Mouse (Mus musculus) urinary bladder, postnatal 14 days (tissue): ENCODE measurements around the gene Gab1.

Source experiments
- DNase-seq: peaks from one replicate; pipeline ENCODE4 v3.0.0; 2021; ENCODE audit warnings: low spot score

The Gab1 gene

DNA sequence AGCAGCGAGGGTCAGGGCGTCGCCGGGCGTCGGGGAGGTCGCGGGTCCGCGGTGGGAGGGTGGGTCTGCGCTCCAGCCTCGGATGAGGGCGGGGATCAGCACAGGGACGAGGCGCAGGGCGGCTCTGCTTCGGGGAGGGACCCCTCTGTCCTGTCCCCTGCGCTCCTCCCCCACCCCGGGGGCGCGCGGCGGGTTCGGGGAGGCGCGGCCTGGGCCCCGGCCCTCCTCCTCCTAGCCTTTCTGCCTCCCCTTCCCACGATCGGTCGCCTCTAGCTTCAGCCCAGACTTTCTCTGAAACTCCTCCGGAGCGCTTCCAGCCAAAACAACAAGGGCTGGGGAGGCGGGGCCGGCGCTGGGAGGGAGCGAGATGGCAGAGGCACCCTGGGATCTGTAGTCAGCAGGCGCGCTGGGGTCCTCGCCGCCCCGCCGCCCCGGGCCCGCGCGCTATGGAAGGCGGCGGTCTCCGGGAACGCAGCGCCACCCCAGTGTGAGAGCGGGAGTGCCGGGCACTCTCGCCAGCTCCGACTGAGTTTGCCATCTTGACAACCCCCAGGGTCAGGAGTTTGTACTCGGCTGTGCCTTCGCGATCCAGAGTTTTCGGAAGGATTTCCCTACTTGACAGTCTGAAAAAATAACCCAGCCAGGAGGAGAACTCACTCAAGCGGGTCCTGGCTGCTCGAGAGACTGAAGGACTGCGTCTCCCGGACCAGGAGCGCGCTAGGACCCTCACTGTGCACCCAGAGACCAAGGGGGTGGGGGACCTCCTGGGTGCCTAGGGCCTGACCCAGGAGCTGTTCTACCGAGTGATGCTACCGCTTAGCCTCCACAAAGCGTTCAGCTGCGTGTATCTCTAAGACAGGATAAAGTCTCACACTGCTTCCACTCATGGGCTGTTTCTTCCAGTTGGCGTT is at the start of gene Gab1:
Gene Gab1, minus strand, starts transcription at position 324 of the 911 bp plus-strand sequence.
- peak; percentile 91 for DNase-seq

DNA sequence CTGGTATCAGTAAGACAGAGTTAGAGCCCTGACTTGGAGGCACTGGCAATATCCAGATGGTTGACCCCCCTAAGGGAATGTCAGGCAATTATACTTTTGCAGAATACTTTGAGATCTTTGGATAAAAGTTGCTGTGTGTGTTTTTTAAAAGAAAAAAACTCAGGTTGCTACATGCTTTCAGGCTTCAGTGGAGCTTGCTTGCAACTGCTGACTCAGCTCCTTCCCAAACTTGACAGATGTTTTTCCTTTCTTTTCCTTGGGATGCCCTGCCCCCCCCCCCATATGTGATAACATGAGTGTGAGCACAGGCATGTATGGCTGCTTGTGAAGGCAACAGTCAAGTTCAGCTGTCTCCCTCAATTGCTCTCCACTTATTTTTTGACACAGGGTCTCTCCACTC is 48.5 kb upstream of the Gab1 start:
- DNase-seq, result no peak

DNA sequence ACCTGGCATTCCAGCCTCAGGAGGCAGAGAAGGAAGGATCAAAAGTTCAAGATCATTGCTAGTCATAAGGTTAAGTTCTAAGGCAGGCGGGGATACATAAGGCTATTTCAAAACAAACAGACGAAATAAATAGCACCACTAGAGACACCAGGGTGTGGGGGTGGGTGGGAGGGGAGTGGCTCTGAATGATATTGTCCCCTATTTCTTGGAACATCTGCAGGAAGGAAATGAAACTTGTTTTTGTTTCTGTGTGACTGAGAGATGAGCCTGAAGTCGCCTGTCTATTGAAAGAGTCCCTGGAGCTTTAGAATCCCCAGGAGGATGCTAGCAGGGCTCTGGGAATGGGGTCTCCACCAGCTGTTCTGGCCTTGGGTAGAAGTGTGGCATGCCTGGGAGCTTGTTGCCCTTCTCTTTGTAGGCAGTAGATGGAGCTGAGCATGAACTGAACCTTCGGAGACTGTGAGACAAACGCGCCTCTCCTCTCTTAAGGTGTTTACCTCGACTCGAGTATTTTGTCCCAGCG is 43.5 kb upstream of the Gab1 start:
- no peak for DNase-seq

DNA sequence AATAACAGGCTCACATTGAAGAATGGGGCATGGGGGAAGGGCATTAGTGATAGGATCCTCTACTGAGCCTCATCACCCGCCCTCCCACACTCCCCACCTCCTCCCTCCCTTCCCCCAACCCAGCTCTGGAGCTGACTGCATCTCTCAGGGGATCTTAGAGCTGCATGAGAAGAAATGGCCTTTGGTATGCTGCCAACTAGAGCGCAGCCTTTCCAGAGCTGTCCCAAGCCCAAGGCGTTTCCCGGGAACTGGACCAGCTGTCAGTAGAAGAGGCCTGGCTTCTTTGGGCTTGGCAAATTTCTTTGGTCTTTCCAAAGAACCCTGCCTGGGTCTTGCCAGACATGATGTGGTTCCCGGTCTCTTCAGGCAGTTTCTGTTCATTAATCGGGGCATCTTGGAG is 42.3 kb upstream of the Gab1 start:
- peak; percentile 51 for DNase-seq

DNA sequence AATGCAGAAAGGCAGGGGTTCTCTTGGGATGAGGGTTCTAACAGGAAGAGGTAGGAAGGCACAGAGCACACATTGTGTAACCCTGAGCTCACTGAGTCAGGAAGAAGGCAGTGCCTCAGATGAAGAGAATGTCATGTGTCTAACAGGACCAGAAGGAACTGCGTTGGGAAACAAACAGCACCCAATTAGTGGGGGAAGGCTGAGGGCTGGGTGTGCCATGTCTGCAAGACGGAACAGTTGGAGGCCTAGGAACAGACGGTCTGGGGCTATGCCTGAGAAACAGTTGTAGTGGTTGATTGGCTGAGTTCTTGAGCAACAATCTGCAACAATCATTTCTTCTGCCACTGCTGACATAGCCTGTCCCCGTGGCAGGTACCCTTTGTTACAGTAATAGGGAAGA is 38.8 kb upstream of the Gab1 start:
- no peak for DNase-seq

DNA sequence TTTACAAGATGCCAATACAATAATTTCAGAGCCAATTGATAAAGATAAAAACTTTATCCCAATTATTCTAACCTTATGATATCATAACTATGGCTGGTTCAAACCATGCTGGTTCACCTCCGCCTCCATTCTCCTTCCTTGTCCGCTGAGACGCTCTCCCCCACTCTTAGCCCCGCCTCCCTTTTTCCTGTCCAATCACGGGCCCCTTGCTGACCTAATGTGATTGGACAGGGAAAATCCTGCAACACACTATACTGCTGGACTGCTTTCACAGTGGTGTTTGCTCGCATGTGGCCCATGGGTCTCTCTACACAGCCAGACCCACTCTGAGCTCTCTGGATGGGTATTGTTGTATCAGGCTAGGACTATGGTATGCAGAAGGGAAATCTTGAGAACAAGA is 38.2 kb upstream of the Gab1 start:
- DNase-seq, result no peak

DNA sequence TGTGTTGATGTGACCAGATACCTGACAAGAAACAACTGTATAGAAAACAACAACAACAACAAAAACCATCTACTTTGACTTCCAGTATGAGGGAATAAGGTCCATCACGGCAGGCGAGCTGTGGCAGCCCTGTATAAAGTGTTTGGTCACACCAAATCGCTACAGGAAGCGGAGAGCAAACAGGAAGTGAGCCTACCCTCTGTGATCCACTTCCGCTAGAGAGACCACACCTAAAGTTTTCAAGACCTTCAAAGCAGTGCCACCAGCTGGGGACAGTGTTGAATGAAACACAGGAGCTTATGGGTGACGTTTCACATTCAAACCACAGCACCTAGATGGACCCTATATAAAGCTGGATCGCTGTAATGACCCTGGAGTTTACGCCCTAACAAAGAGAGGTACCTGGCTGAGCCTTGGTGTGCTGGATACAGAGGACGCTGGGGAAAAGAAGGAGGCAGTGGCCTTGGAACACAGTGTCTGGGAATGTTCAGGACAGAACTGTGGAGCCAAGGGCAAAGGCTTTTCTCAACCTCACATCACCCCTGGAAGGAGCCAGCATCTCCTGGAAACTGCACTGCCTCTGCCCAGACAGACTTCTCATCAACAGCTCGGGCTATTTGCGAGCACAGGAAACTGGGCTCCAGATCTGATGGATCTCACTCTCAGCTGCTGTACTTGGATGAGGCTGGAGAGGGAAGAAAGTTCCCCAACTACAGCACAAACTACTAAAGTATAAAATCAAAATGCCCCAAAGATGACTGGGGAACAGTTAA is 36.3 kb upstream of the Gab1 start:
- DNase-seq, result no peak

DNA sequence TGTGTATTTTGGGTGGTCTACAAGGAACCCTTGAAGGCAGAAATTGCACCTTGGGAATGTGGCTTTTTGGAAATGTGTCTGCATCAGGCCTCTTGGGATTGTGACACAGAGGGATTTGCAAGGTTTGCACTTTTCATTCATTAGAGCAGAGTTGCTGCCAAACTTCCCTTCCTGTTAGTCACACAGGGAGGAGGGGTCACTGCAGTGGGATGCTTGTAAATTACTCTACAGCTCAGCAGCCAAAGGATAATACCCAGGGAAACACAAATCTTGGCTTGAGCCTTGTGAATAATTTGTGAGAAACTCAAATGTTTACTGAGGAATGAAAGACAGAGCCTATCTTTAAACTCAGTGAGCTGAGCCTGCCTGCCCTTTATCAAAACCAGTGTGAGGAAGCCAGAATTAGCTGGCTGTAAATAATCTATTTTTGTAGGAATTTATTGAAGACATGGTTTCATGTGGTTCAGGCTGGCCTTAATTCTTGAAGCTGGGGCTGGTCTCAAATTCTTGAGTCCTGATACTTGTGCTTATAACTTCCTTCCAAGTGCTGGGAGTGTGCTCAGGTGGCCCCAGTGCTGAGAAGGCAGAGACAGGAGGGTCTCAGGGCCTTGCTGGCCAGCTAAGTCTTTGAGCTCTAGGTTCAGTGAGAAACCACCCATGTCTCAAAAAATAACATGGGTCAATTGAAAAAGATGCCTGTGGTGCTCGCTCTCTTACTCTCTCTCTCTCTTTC is 32.9 kb upstream of the Gab1 start:
- DNase-seq, result peak; percentile 35

DNA sequence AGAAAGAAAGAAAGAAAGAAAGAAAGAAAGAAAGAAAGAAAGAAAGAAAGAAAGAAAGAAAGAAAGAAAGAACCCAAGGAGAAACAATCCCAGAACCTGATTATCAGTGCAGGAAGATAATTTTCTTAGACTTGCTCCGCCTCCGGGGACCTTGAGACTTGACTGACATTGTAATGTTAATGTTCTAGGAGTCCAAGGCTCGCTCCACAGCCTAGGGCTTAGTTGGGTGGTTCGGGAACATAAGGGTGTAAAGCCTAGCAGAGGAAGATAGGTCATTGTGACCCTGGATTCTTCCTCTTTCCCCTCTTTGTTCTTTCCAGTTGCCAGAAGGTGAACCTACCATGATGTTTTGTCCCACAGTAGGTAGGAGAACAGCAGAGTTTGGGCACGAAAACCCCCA is 31.1 kb upstream of the Gab1 start:
- no peak for DNase-seq

DNA sequence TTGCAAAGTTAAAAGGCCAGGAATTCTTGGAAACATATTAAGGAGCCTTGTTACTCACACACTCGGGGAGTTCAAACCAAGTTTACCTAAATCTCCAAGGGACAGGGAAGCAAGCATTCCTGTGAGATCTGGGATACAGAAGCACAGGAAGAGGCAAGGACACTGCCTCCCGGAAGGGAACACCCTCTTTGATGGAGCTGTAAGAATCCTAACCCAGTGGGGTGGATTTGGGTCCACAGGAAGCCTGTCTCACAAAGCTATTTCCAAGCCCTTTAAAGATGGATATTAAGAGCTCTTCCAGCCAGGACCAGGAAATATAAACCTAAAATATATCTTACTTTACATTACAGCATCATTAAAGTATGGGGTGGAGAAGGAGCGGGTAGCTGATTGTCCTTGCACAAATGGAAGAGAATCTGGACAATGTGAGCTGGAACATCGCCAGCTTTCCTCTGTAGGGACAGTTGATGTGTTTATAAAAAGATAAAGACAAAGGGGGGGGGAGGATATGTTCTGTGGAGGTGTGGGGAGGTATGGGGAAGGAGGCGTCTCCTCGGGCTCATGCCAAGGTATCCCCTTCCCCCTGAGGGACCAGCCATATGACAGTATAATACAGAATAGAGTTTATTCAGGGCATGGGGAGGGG is 28.1 kb upstream of the Gab1 start:
- no peak for DNase-seq

DNA sequence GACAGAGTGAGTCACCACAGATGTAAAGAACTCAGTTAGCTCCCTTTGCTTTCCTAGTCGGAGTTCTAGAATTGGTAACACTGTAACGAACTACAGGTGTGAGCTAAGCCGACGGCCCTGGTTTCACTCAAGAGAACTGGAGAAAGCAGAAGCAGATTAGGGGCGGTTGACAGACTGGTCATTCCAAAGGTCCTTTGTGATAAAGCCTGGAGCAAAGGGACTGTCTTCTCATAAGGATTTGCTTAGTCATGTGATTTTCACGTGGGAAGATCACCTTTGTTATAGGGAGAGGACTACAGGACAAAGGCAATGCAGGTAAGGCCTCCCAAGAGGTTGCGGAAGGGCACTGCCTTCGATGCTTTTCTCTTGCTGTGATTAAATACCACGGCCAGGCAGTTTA is 22.0 kb upstream of the Gab1 start:
- no peak for DNase-seq

DNA sequence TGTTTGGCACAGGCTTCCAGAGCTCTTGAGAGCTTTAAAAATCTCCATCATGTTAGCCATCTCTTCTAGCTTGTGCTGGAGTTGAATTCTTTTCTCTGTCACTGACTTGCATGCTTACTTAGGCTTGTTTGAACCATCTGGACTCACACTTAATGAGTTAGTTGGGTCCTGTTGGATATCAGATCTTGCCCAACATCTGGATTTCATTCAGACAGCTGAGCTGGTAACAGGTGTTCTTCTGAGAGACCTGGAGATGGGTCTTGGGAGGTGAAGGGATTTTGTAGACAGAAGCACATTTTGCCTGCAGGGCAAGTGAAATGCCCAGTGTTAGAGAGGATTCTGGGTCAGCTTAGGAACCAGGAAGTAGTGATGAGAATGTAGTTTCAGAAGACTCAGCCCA is 19.0 kb upstream of the Gab1 start:
- DNase-seq, result no peak

DNA sequence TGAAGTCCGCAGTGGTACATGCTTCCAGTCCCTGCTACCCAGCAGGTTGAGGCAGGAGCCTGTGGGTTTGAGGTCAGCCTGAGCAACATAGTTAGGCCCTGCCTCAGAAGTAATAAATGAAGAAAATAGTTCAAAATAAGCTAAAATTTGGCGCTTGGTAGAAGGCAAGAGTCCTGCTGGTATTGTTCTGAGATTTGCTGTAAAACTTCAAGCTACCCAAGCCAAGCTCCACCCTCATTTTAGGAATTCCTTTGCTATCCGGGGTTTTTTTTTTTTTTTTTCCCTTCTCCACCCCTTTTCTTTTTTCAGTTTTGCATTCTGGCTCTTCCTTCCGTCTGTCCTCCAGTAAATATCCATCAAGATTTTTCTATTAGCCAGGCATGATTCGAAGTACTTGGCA is 15.7 kb upstream of the Gab1 start:
- no peak for DNase-seq

DNA sequence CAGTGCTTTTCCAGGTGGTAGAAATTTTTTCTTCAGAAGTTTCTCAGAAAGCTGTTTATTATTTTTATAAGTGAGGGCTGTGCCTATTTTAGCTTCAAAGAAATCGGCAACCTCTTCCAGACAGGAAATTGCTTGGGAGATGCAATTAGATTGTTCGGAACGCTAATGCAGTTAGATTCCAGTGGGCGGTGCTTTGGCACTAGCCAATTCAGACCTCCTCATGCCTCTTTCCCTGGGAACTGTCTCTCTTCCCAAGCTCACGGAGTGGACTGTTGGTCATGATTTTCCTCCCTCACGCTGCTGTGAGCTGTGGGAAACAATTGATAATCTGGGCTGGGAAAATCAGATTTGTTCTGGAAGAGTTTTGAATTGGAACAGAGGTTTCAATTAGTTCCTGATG is 15.1 kb upstream of the Gab1 start:
- DNase-seq, result no peak

DNA sequence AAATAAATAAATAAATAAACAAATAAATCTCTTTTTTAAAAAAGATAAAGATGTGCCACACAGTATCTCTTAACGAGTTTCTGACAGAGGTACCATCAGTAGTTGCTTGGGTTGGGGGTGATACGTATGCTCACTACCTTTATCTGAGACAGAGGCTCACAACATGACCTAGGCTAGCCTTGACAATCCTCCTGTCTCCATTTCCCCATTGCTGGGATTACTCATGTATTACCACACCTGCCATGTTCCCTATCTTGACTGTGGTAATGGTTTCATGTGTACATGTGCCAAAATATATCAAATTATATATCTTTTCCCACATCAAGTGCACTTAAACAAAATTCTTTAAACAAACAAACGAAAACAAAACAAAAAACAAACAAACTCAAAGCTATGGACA is 14.2 kb upstream of the Gab1 start:
- DNase-seq, result no peak

DNA sequence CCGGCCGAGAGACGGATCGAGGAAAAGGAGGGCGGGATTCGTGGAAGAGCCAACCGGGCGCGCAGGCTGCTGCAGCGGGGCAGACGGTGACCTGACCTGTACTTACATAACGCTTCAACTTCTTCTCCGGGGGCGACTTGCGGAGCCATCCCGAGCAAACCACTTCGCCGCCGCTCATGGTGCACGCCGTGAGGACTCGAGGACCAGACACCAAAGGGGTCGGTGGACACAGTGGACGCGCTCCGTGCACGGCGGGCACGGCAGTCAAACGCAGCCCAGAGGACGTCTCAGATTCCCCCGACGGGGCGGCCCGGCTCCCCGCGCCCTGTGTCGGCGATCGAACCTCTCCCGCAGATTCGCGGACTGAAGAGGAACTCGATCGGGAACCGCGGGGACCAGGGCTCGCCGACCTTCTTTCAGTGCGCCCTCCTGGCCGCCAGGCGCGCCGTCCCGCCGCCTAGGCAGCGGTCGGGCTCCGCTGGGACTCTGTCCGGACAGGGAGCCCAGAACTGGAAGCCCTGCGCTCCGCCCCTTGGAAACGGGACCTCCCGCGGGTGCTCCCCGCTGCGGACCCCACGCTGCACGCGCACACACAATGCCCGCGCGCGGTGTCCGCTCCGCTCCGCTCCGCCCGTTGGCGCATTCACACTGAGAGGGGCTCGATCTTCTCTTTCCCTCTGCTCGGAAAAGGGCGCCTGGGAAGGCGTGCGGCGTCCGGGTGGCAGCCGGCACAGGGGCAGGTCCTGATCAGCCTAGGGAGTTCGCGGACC is 708 bp downstream of the Gab1 start:
- DNase-seq, result peak; percentile 77

DNA sequence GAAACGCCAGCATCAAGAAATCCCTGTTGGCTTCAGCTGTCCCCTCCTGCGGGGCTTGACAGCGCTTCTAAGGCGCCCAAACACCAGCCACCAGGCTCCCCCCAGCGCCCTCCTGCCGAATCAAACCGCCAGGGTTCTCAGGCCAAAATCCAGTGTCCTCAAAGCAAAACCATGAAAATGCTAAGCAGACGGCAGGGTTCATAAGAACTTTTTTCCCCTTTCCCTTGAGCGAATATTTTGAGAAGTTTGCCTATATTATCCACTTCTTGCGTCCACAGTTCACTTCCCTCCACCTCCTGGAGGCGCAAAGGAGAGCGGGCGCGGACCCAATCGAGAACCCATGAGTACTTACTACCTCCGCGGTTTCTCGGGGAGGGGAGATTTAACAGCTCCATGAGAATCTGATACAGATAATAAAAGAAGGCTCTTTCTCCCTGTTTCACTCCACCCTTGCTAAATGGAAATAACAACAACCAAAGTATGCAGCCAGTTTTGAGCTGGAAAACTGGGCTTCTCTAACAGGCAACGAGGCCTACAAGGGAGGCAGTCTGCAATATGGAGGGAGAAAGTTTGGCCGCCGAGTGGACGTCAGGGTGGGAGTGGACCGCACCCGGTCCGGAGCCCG is 1.4 kb downstream of the Gab1 start:
- DNase-seq, result peak; percentile 75

DNA sequence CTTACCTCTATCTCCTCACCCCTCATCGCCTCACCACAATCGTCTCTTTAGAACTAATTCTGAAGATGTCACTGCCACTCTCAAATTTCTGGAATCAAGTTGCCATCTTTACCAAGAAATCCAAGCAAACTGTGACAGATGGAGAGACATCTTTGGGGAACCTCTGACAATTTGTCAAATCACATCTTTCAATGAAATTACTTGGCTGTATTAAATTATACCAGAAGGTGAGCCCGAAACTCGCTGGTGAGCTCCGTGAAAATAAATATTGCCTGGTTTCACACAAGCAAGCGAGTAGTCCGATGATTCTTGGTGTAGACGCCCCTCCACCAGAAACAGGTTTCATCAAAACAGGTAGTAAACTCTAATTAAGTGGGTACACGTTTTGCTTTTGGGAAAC is 2.2 kb downstream of the Gab1 start:
- no peak for DNase-seq

DNA sequence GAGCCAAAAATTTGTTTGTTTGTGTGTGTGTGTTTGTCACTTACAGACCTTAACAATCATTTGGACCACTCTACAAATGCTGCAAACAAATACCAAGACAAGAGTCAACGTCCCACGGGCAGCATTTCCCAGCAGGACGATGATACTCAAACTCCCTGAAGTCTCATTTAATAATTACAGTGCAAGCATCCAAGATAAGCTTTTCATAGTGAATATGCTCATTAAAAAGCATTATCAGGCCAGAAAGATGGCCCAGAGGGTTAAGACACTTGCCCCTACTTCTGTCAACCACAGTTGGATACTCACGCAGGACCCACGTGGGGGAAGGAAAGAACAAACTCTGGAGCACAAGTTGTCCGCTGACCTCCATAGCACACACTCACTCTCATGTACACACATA is 4.8 kb downstream of the Gab1 start:
- no peak for DNase-seq

DNA sequence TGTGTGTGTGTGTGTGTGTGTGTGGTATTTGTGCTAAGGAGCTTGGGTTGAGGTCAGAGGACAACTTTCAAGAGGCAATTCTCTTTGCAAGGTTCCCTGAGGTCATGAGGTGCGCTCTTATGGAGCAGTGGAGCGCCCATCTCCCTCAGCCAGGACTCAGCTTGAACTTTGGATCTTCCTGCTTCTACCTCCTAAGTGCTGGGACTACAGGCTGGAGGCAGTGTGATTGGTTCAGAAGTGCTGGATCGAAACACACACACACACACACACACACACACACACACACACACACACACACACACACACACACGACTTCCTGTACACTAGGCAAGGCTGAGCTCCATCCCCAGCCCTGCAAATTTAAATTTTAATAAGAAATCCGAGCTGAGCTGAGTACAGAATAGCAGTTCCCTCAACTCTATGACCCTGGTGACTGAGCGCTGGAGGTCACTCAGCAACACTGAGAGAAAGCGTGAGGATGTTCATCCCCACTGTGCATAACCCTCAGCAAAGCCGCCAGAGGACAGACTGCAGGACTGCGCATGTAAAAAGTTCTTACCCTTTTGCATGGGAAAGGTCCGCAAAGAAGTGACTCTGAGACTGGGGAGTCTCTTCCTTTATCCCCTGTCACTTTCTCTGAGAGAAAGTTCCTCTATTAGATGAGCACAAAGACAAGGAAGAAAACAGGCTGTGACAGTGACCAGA is 6.4 kb downstream of the Gab1 start:
- no peak for DNase-seq
